Mouse (Mus musculus) forebrain, embryonic 13.5 days (tissue): Measurements from ENCODE around the gene Mta2. TPM values are rescaled to one million over a fixed set of nuclear protein-coding genes. Genes with fewer than 3 reads are reported as not detected.

Source experiments
- ATAC-seq: fragments of 200-750 bp; cut with Nextera tagmentation; 2 replicates; pipeline ENCODE4 v1.8.0; 2017
- H3K27ac ChIP-seq: fragments of 300-500 bp; sonication (generic); 2 replicates; pipeline ENCODE4 v1.5.1; 2015; ENCODE audit warnings: inconsistent platforms, mild to moderate bottlenecking, moderate library complexity
- H3K27me3 ChIP-seq: fragments of 300-500 bp; sonication (generic); 2 replicates; pipeline ENCODE4 v1.6.1; 2015; ENCODE audit warnings: mild to moderate bottlenecking, inconsistent platforms
- H3K36me3 ChIP-seq: fragments of 300-500 bp; sonication (generic); 2 replicates; pipeline ENCODE4 v1.6.1; 2015; ENCODE audit warnings: mild to moderate bottlenecking, inconsistent platforms; ENCODE audit not compliant: poor library complexity, severe bottlenecking
- H3K4me1 ChIP-seq: fragments of 300-500 bp; sonication (generic); 2 replicates; pipeline ENCODE4 v1.6.1; 2015; ENCODE audit warnings: inconsistent platforms
- H3K4me2 ChIP-seq: fragments of 300-500 bp; sonication (generic); 2 replicates; pipeline ENCODE4 v1.6.1; 2015; ENCODE audit warnings: inconsistent platforms, mild to moderate bottlenecking, moderate library complexity
- H3K4me3 ChIP-seq: fragments of 300-500 bp; sonication (generic); 2 replicates; pipeline ENCODE4 v1.5.1; 2015; ENCODE audit warnings: mild to moderate bottlenecking, inconsistent platforms
- H3K9ac ChIP-seq: fragments of 300-500 bp; sonication (generic); 2 replicates; pipeline ENCODE4 v1.6.1; 2015; ENCODE audit warnings: mild to moderate bottlenecking, inconsistent platforms
- H3K9me3 ChIP-seq: fragments of 300-500 bp; sonication (generic); replicated peaks from 2 replicates; pipeline ENCODE4 v1.6.1; 2016; ENCODE audit warnings: inconsistent platforms
- WGBS: fragments of 180-500 bp; shearing (Covaris S2); methylation state at CpG from one replicate; pipeline ENCODE4 v1.1.7; 2015; 5-methylcytosine and 5-hydroxymethylcytosine counted together
- polyA plus RNA-seq: library from polyadenylated mRNA; unstranded; fragments of >200 nt; fragmentation: Nextera tagmentation; extraction: Ambion mirVana; gene quantifications from 2 replicates; pipeline ENCODE4 v1.2.1, GENCODE M21; 2015

Mta2 gene
- polyA plus RNA-seq, 1 experiment from 2014 or later: 178 TPM

DNA sequence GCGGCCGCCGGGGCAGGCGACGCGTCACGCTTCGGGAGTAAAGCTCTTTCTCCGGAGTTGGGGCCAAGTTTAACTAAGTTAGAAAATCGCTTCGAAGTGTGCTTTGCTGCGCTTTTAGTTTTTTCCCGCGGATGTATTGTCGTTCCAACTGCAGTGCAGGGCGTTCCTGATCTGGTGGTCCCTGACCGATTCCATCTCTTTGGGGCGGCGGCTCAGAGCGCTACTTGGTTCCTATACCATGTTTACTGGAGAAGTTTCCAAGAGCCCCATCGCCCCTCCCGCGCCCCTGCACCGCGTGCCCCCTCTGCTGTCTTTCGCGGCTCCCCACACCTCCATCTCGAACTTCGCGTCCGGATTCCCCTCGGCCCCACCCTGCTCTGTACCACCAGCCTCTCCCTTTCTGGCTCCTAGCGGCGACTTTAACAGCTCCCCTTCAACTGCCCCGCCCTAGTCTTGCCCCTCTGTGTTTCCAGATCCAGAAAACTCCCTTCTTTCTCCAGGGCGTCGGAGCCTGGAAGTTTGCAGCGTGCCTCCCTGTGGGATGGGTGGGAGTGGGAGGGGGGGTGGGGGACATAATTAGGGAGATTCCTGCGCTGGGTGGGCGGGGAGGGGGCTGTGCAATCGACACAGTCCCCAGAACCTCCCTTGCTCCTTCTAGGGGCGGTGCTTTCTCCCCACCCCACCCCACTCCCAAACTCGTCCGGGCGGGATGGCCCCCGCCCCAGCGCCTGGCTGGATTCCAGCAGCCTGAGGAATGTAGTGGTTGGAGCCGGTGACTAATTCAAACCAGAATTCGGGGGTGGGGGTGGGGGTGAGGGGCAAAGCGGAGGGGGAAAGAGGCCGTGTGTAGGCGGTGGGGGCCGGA is 48.1 kb downstream of the Mta2 start:
- no peaks in the 10 kb centered on the region for H3K9me3 ChIP-seq
- no peaks in the 10 kb centered on the region for H3K36me3 ChIP-seq
- peaks cover 42% of the 10 kb centered on the region for H3K27me3 ChIP-seq
- peak overlapping the region; percentile 95 for H3K4me2 ChIP-seq
- under 1% methylated on average over 51 of the region's 53 CpGs for WGBS
- ATAC-seq: peak; percentile 71
- H3K4me1 ChIP-seq: peaks cover 53% of the 10 kb centered on the region
- H3K9ac ChIP-seq: peak overlapping the region; percentile 64
- H3K27ac ChIP-seq: no peak overlapping the region
- H3K4me3 ChIP-seq: peak overlapping the region; percentile 51

GRCm38 (mm10) chr19:8990432-8991102 is 48.9 kb downstream of the Mta2 start:
- peak; percentile 66 for ATAC-seq
- H3K9me3 ChIP-seq: no peaks in the 10 kb centered on the region
- H3K27me3 ChIP-seq: peaks cover 42% of the 10 kb centered on the region
- WGBS: 18% methylated on average over 14 of the region's 15 CpGs
- H3K4me3 ChIP-seq: peak overlapping the region; percentile 51
- H3K36me3 ChIP-seq: no peaks in the 10 kb centered on the region
- peak overlapping the region; percentile 56 for H3K9ac ChIP-seq
- peak overlapping the region; percentile 95 for H3K4me2 ChIP-seq
- peaks cover 45% of the 10 kb centered on the region for H3K4me1 ChIP-seq
- no peak overlapping the region for H3K27ac ChIP-seq

DNA sequence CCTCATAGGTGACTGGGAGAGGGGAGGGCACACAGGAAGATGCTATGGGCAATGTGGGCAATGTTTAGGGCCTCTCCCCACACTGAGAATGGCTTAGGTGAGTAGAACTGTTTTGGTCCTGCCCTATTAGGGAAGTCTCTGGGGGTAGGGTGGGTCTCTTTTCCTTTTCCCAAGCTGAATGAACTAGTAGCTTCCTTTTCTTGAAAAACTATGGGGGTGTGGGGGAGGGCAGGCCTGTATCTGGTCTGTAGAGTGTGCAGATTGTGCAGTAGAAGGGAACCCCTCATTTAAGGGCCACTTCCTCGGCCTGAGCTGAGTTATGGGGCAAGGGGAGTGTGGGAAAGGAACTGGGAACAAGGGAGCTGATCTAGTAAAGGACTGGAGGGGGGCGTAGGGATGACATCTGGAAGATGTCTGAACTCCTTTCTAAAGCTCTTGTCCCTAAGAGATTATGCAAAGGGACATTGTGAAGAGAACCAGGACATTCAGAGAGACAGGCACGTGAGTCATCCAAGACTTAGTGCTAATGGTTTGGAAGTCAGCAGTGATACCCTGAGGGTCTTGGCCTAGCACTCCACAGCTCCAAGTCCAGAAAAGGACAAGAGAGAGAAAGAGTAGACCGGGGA is 49.7 kb downstream of the Mta2 start:
- ATAC-seq: no peak
- H3K4me2 ChIP-seq: no peak overlapping the region

GRCm38 (mm10) chr19:8991871-8992735 is 50.4 kb downstream of the Mta2 start:
- Histone ChIP-seq H3K27ac (no peak overlapping the region), H3K4me1 (peaks cover 37% of the 10 kb centered on the region), H3K9ac (no peak overlapping the region), H3K4me2 (no peak overlapping the region), H3K36me3 (no peaks in the 10 kb centered on the region), H3K9me3 (no peaks in the 10 kb centered on the region), H3K4me3 (no peak overlapping the region), H3K27me3 (peaks cover 41% of the 10 kb centered on the region)
- no peak for ATAC-seq
- 79% methylated on average over 13 of the region's 13 CpGs for WGBS

More for the DNA sequence above, 49.7 kb downstream of the Mta2 start:
- Histone ChIP-seq H3K27me3 (peaks cover 42% of the 10 kb centered on the region), H3K4me3 (no peak overlapping the region), H3K9ac (no peak overlapping the region), H3K36me3 (no peaks in the 10 kb centered on the region), H3K9me3 (no peaks in the 10 kb centered on the region), H3K27ac (no peak overlapping the region), H3K4me1 (peaks cover 37% of the 10 kb centered on the region)
- WGBS: 68% methylated on average over 4 of the region's 4 CpGs

DNA sequence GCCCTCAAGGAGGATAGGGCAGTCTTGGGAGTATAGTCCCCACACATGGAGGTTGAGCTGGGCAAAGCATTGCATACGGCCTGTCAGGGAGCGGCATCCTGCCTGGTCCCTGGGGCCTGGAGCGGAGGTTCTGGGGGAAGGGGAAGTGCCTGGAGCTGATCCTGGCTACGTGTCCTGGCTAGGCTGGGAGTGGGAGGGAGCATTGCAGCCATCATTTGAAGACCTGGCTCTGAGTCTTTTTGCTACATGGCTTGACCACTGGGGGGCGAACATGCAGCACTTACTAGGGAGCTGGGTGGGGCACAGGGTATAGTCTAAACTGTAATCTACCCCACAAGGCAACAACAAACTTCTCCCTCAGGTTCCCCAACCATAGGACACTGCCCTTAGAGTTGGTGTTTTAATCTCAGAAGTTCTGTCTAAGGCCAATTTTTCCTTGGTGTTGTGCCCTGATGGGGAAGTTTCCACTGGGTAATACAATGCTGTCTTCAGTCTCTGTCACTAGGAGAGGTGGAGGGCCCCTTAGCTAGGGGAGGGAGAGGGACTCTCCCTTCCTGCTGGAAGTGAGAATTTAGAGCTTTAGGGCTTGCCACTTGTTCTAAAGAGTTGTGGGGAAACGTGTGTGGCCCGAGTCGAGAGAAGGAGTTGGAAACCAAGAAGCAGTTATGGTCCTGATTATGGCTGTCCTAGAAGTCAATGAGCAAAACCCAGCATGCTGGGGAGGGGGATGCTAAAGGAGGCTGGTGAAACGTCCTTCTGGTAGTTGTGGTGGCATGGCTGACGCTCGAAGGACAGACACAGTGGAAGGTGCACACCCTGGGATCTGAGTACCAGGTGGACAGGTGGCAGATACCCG is 51.3 kb downstream of the Mta2 start:
- no peak for ATAC-seq
- no peak overlapping the region for H3K27ac ChIP-seq
- no peak overlapping the region for H3K4me2 ChIP-seq
- H3K27me3 ChIP-seq: peaks cover 35% of the 10 kb centered on the region
- no peak overlapping the region for H3K9ac ChIP-seq
- WGBS: 37% methylated on average over 12 of the region's 12 CpGs
- no peaks in the 10 kb centered on the region for H3K9me3 ChIP-seq
- H3K4me1 ChIP-seq: peaks cover 35% of the 10 kb centered on the region
- H3K4me3 ChIP-seq: no peak overlapping the region
- no peaks in the 10 kb centered on the region for H3K36me3 ChIP-seq

DNA sequence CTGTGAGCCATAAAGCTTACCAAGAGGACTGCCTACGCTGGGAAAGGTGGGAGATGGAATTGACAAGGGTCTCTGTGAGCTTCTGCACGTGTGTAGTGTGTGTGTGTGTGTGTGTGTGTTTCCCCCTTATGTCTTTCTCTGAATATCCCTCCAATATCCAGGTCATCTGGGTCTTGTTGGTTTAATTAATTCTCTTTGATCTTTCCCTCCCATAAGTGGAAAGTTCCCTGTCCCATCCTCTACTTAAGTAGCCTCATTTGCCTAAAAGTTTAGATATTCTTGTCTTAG is 51.9 kb downstream of the Mta2 start:
- no peak overlapping the region for H3K4me3 ChIP-seq
- ATAC-seq: no peak
- H3K4me2 ChIP-seq: no peak overlapping the region
- H3K9me3 ChIP-seq: no peaks in the 10 kb centered on the region
- no peak overlapping the region for H3K27ac ChIP-seq
- H3K27me3 ChIP-seq: peaks cover 29% of the 10 kb centered on the region
- WGBS: 46% methylated on average over 2 of the region's 2 CpGs
- H3K9ac ChIP-seq: no peak overlapping the region
- H3K36me3 ChIP-seq: no peaks in the 10 kb centered on the region
- peaks cover 29% of the 10 kb centered on the region for H3K4me1 ChIP-seq

GRCm38 (mm10) chr19:8994813-8995607 is 53.3 kb downstream of the Mta2 start:
- ATAC-seq: no peak
- Histone ChIP-seq H3K9ac (no peak overlapping the region), H3K4me3 (no peak overlapping the region), H3K27ac (no peak overlapping the region), H3K4me2 (no peak overlapping the region), H3K9me3 (no peaks in the 10 kb centered on the region), H3K4me1 (peaks cover 15% of the 10 kb centered on the region), H3K27me3 (peaks cover 16% of the 10 kb centered on the region; the same call in 1 of the 2 replicates), H3K36me3 (no peaks in the 10 kb centered on the region)
- WGBS: 85% methylated on average over 10 of the region's 10 CpGs

DNA sequence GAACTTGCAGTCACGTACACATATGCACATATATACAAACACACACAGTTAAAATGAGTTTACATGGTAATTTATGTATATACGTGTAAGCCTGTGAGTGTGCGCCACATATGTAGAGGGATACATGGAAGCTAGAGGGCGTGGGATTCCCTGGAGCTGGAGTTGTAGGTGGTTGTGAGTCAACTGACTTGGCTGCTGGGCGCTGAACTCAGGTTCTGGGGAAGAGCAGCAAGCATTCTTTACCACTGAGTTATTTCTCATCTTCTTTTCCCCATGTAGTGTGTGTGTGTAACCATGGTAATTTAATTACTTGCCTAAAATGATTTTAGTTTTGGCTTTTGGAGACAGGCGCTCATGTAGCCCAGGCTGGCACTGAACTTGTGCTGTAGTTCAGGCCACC is 54.9 kb downstream of the Mta2 start:
- no peak for ATAC-seq
- 0 out of 2 replicates have a peak, but pooled peaks cover 1% of the 10 kb centered on the region for H3K27me3 ChIP-seq
- no peak overlapping the region for H3K27ac ChIP-seq
- H3K4me3 ChIP-seq: no peak overlapping the region
- H3K9ac ChIP-seq: no peak overlapping the region
- H3K4me2 ChIP-seq: no peak overlapping the region
- 92% methylated on average over 6 of the region's 6 CpGs for WGBS
- H3K9me3 ChIP-seq: no peaks in the 10 kb centered on the region
- H3K4me1 ChIP-seq: peaks cover 4% of the 10 kb centered on the region
- no peaks in the 10 kb centered on the region for H3K36me3 ChIP-seq

GRCm38 (mm10) chr19:8997546-8997945 is 55.9 kb downstream of the Mta2 start:
- Histone ChIP-seq H3K4me3 (no peak overlapping the region), H3K4me2 (no peak overlapping the region), H3K36me3 (no peaks in the 10 kb centered on the region), H3K27ac (no peak overlapping the region), H3K27me3 (no peaks in the 10 kb centered on the region), H3K9ac (no peak overlapping the region), H3K4me1 (peaks cover 2% of the 10 kb centered on the region), H3K9me3 (no peaks in the 10 kb centered on the region)
- WGBS: 79% methylated on average over 4 of the region's 4 CpGs
- ATAC-seq: peak; percentile 86

DNA sequence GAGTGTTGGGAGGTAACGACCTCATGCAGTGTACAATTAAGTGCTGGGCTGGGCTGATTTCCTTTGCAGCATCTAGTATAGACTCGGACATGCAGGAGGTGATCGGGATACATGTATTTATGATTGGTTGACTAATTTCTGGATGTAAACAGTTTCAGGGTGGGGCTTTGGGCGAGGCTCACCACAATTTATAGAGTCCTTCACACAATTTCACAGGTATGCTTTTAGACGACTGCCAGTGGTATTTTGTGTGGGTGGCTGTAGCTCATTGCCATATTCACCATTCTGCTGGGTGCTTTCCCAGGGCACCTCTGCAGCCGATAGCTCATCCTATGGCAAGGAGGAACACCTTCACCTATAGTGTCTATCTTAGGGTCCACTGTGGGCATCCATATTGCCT is 56.9 kb downstream of the Mta2 start:
- WGBS: 83% methylated on average over 6 of the region's 6 CpGs
- H3K9ac ChIP-seq: no peak overlapping the region
- H3K4me3 ChIP-seq: no peak overlapping the region
- no peak for ATAC-seq
- no peaks in the 10 kb centered on the region for H3K36me3 ChIP-seq
- no peaks in the 10 kb centered on the region for H3K9me3 ChIP-seq
- H3K4me1 ChIP-seq: no peaks in the 10 kb centered on the region; the same call in 1 of the 2 replicates
- no peak overlapping the region for H3K27ac ChIP-seq
- H3K27me3 ChIP-seq: no peaks in the 10 kb centered on the region
- H3K4me2 ChIP-seq: no peak overlapping the region
